Mouse (Mus musculus): ENCODE measurements around the gene Mcam.

GRCm38 (mm10) chr9:44107110-44107509, 27.2 kb upstream of the Mcam start, which contains the start of gene C1qtnf5:
- TF ChIP-seq POLR2A (IDR thresholded peaks at IDR 0.05; ENCODE audit: control insufficient read depth, extremely low read depth, insufficient read depth, low read length, poor library complexity) (no peak), CTCF (IDR thresholded peaks at IDR 0.05; ENCODE audit: borderline replicate concordance, control insufficient read depth, extremely low read depth, insufficient read depth, low read length, poor library complexity) (no peak)
